Mouse (Mus musculus): ENCODE results near the gene Rab21. TPM values are rescaled to one million over a fixed set of nuclear protein-coding genes. Genes with fewer than 3 reads are reported as not detected.

Gene Rab21
- polyA plus RNA-seq, 1 experiment from 2014 or later: 15.4 TPM

- peak; percentile 72 for ATAC-seq (ENCODE audit: low read depth)
- Histone ChIP-seq H3K4me1 (ENCODE audit: control insufficient read depth, insufficient read depth, low read length) (peaks cover 20% of the 10 kb centered on the region), H3K4me3 (ENCODE audit: low read depth, low read length) (peak overlapping the region; percentile 93), H3K36me3 (ENCODE audit: control insufficient read depth, insufficient read depth, low read length) (no peaks in the 10 kb centered on the region), H3K9me3 (ENCODE audit: control insufficient read depth, low read length) (no peaks in the 10 kb centered on the region), H3K27ac (ENCODE audit: low read depth, low read length) (peak overlapping the region; percentile 98), H3K27me3 (ENCODE audit: control insufficient read depth, insufficient read depth, low read length) (no peaks in the 10 kb centered on the region; the same call in 1 of the 2 replicates), H3K9ac (replicated peaks; ENCODE audit: low read depth, low read length) (peak overlapping the region; percentile 86), H3K4me2 (ENCODE audit: low read depth, low read length) (peak overlapping the region; percentile 55)
- 1% methylated on average over 39 of the region's 73 CpGs for WGBS
Observed at GRCm38 (mm10) chr10:115314582-115315452, 577 bp downstream of the Rab21 start.

GRCm38 (mm10) chr10:115314287-115314581 is 1.2 kb downstream of the Rab21 start:
- 19% methylated on average over 6 of the region's 6 CpGs for WGBS
- Histone ChIP-seq H3K4me3 (ENCODE audit: low read depth, low read length) (peak overlapping the region; percentile 93), H3K36me3 (ENCODE audit: control insufficient read depth, insufficient read depth, low read length) (no peaks in the 10 kb centered on the region), H3K9ac (replicated peaks; ENCODE audit: low read depth, low read length) (peak overlapping the region; percentile 86; the same call in 1 of the 2 replicates), H3K27ac (ENCODE audit: low read depth, low read length) (no peak overlapping the region), H3K27me3 (ENCODE audit: control insufficient read depth, insufficient read depth, low read length) (no peaks in the 10 kb centered on the region; the same call in 1 of the 2 replicates), H3K4me1 (ENCODE audit: control insufficient read depth, insufficient read depth, low read length) (peaks cover 20% of the 10 kb centered on the region), H3K4me2 (ENCODE audit: low read depth, low read length) (peak overlapping the region; percentile 55), H3K9me3 (ENCODE audit: control insufficient read depth, low read length) (no peaks in the 10 kb centered on the region)
- ATAC-seq (ENCODE audit: low read depth): no peak

- Histone ChIP-seq H3K36me3 (ENCODE audit: control insufficient read depth, insufficient read depth, low read length) (no peaks in the 10 kb centered on the region), H3K9me3 (ENCODE audit: control insufficient read depth, low read length) (no peaks in the 10 kb centered on the region), H3K4me1 (ENCODE audit: control insufficient read depth, insufficient read depth, low read length) (peaks cover 20% of the 10 kb centered on the region), H3K27me3 (ENCODE audit: control insufficient read depth, insufficient read depth, low read length) (no peaks in the 10 kb centered on the region; the same call in 1 of the 2 replicates), H3K4me3 (ENCODE audit: low read depth, low read length) (peak overlapping the region; percentile 93), H3K9ac (replicated peaks; ENCODE audit: low read depth, low read length) (peak overlapping the region; percentile 86; the same call in 1 of the 2 replicates), H3K27ac (ENCODE audit: low read depth, low read length) (no peak overlapping the region; the same call in 1 of the 2 replicates), H3K4me2 (ENCODE audit: low read depth, low read length) (peak overlapping the region; percentile 55)
- WGBS: 45% methylated on average over 14 of the region's 14 CpGs
- no peak for ATAC-seq (ENCODE audit: low read depth)
Observed at GRCm38 (mm10) chr10:115313641-115314286, 1.6 kb downstream of the Rab21 start.

- Histone ChIP-seq H3K9ac (replicated peaks; ENCODE audit: low read depth, low read length) (no peak overlapping the region), H3K9me3 (ENCODE audit: control insufficient read depth, low read length) (no peaks in the 10 kb centered on the region), H3K4me3 (ENCODE audit: low read depth, low read length) (0 out of 2 replicates have a peak overlapping the region, but pooled peaks have one; percentile 8), H3K4me2 (ENCODE audit: low read depth, low read length) (no peak overlapping the region), H3K4me1 (ENCODE audit: control insufficient read depth, insufficient read depth, low read length) (peaks cover 20% of the 10 kb centered on the region), H3K27ac (ENCODE audit: low read depth, low read length) (no peak overlapping the region), H3K27me3 (ENCODE audit: control insufficient read depth, insufficient read depth, low read length) (no peaks in the 10 kb centered on the region; the same call in 1 of the 2 replicates), H3K36me3 (ENCODE audit: control insufficient read depth, insufficient read depth, low read length) (no peaks in the 10 kb centered on the region)
- whole genome bisulfite sequencing: 61% methylated on average over 3 of the region's 3 CpGs
- no peak for ATAC-seq (ENCODE audit: low read depth)
Observed at GRCm38 (mm10) chr10:115312732-115313131, 2.7 kb downstream of the Rab21 start.

GRCm38 (mm10) chr10:115312194-115312593 is 3.2 kb downstream of the Rab21 start:
- H3K27me3 ChIP-seq (ENCODE audit: control insufficient read depth, insufficient read depth, low read length): no peaks in the 10 kb centered on the region; the same call in 1 of the 2 replicates
- peaks cover 20% of the 10 kb centered on the region for H3K4me1 ChIP-seq (ENCODE audit: control insufficient read depth, insufficient read depth, low read length)
- H3K4me3 ChIP-seq (ENCODE audit: low read depth, low read length): no peak overlapping the region
- H3K27ac ChIP-seq (ENCODE audit: low read depth, low read length): no peak overlapping the region
- no peak for ATAC-seq (ENCODE audit: low read depth)
- H3K36me3 ChIP-seq (ENCODE audit: control insufficient read depth, insufficient read depth, low read length): no peaks in the 10 kb centered on the region
- no peak overlapping the region for H3K4me2 ChIP-seq (ENCODE audit: low read depth, low read length)
- H3K9me3 ChIP-seq (ENCODE audit: control insufficient read depth, low read length): no peaks in the 10 kb centered on the region
- no peak overlapping the region for H3K9ac ChIP-seq (replicated peaks; ENCODE audit: low read depth, low read length)
- 89% methylated on average over 5 of the region's 5 CpGs for WGBS

DNA sequence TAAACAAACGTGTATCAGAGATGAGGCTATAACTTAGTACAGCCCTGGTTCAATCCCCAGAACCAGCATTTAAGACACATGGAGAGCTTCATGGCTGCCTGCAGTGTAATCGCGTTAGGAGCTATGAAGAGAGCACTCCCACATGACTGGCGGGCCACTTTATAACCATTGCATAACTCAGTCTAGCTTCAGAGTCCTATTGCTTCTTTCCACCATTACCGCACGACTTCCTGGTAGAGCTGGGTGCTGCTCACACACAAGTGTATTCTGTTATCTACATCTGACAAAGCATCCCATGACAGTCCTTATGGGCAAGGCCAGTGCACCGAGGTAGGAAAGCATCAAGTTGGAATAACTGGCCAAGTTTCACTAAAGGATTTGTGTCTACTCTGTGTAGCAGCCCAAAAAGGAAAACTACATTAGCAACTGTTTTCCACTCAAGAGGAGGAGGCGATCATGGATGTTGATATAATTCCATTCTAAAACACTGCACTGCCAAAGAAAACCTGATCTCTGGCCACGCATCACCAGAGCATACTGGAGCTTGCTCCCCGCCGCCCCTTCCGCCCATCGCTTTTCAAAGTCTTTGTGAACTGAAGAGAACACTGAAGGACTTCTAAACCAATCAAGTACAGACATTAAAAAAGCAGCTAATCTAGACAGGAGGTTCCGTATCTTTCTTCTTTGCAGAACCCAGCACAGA is 4.0 kb downstream of the Rab21 start:
- Histone ChIP-seq H3K9me3 (ENCODE audit: control insufficient read depth, low read length) (no peaks in the 10 kb centered on the region), H3K27ac (ENCODE audit: low read depth, low read length) (no peak overlapping the region), H3K9ac (replicated peaks; ENCODE audit: low read depth, low read length) (no peak overlapping the region), H3K27me3 (ENCODE audit: control insufficient read depth, insufficient read depth, low read length) (no peaks in the 10 kb centered on the region; the same call in 1 of the 2 replicates), H3K4me3 (ENCODE audit: low read depth, low read length) (no peak overlapping the region), H3K4me1 (ENCODE audit: control insufficient read depth, insufficient read depth, low read length) (peaks cover 20% of the 10 kb centered on the region), H3K4me2 (ENCODE audit: low read depth, low read length) (no peak overlapping the region), H3K36me3 (ENCODE audit: control insufficient read depth, insufficient read depth, low read length) (no peaks in the 10 kb centered on the region)
- WGBS: 85% methylated on average over 14 of the region's 14 CpGs
- no peak for ATAC-seq (ENCODE audit: low read depth)

- Histone ChIP-seq H3K27me3 (ENCODE audit: control insufficient read depth, insufficient read depth, low read length) (no peaks in the 10 kb centered on the region), H3K9ac (replicated peaks; ENCODE audit: low read depth, low read length) (no peak overlapping the region), H3K4me1 (ENCODE audit: control insufficient read depth, insufficient read depth, low read length) (peaks cover 18% of the 10 kb centered on the region), H3K36me3 (ENCODE audit: control insufficient read depth, insufficient read depth, low read length) (no peaks in the 10 kb centered on the region), H3K4me2 (ENCODE audit: low read depth, low read length) (no peak overlapping the region), H3K4me3 (ENCODE audit: low read depth, low read length) (no peak overlapping the region), H3K27ac (ENCODE audit: low read depth, low read length) (no peak overlapping the region), H3K9me3 (ENCODE audit: control insufficient read depth, low read length) (no peaks in the 10 kb centered on the region)
- ATAC-seq (ENCODE audit: low read depth): no peak
- over 99% methylated on average over 4 of the region's 4 CpGs for WGBS
Observed at GRCm38 (mm10) chr10:115309191-115309590, 6.2 kb downstream of the Rab21 start.

- WGBS: 91% methylated on average over 7 of the region's 7 CpGs
- ATAC-seq (ENCODE audit: low read depth): no peak
- H3K27ac ChIP-seq (ENCODE audit: low read depth, low read length): no peak overlapping the region
- no peaks in the 10 kb centered on the region for H3K9me3 ChIP-seq (ENCODE audit: control insufficient read depth, low read length)
- H3K4me2 ChIP-seq (ENCODE audit: low read depth, low read length): no peak overlapping the region
- no peak overlapping the region for H3K4me3 ChIP-seq (ENCODE audit: low read depth, low read length)
- no peaks in the 10 kb centered on the region for H3K36me3 ChIP-seq (ENCODE audit: control insufficient read depth, insufficient read depth, low read length)
- H3K4me1 ChIP-seq (ENCODE audit: control insufficient read depth, insufficient read depth, low read length): peaks cover 2% of the 10 kb centered on the region; the same call in 1 of the 2 replicates
- H3K27me3 ChIP-seq (ENCODE audit: control insufficient read depth, insufficient read depth, low read length): no peaks in the 10 kb centered on the region
- H3K9ac ChIP-seq (replicated peaks; ENCODE audit: low read depth, low read length): no peak overlapping the region
Observed at GRCm38 (mm10) chr10:115307331-115307875, 8.0 kb downstream of the Rab21 start.

Data from neural tube, embryonic 14.5 days (tissue).